Mouse (Mus musculus) stomach, embryonic 14.5 days (tissue): ENCODE measurements around the gene Ptprm. TPM values are rescaled to one million over a fixed set of nuclear protein-coding genes. Genes with fewer than 3 reads are reported as not detected.
A peak's percentile ranks its signal among the peaks of the same experiment; 100 is the strongest.

ENCODE experiments used
- ATAC-seq: fragments of 200-750 bp; cut with Nextera tagmentation; 2 replicates; pipeline ENCODE4 v1.8.0; 2017; ENCODE audit warnings: low read depth, moderate TSS enrichment; ENCODE audit not compliant: insufficient number of reproducible peaks, insufficient read depth, low FRiP score
- H3K27ac ChIP-seq: fragments of 300-500 bp; sonication (generic); 2 replicates; pipeline ENCODE4 v1.5.1; 2014; ENCODE audit warnings: mild to moderate bottlenecking, low read length, moderate library complexity, mixed read lengths
- H3K27me3 ChIP-seq: fragments of 300-500 bp; sonication (generic); 2 replicates; pipeline ENCODE4 v1.6.1; 2014; ENCODE audit warnings: low read length, control low read depth, mixed read lengths; ENCODE audit not compliant: control insufficient read depth, insufficient read depth
- H3K36me3 ChIP-seq: fragments of 300-500 bp; sonication (generic); 2 replicates; pipeline ENCODE4 v1.6.1; 2014; ENCODE audit warnings: mild to moderate bottlenecking, control low read depth, low read length, moderate library complexity, mixed read lengths; ENCODE audit not compliant: control insufficient read depth, insufficient read depth
- H3K4me1 ChIP-seq: fragments of 300-500 bp; sonication (generic); 2 replicates; pipeline ENCODE4 v1.6.1; 2014; ENCODE audit warnings: low read length, control low read depth, mixed read lengths; ENCODE audit not compliant: control insufficient read depth, insufficient read depth
- H3K4me2 ChIP-seq: fragments of 300-500 bp; sonication (generic); replicated peaks from 2 replicates; pipeline ENCODE4 v1.6.1; 2014; ENCODE audit warnings: low read depth, low read length, control low read depth
- H3K4me3 ChIP-seq: fragments of 300-500 bp; sonication (generic); 2 replicates; pipeline ENCODE4 v1.5.1; 2014; ENCODE audit warnings: low read depth, low read length, control low read depth
- H3K9ac ChIP-seq: fragments of 300-500 bp; sonication (generic); replicated peaks from 2 replicates; pipeline ENCODE4 v1.6.1; 2014; ENCODE audit warnings: low read depth, mild to moderate bottlenecking, control low read depth, low read length, moderate library complexity, mixed read lengths
- H3K9me3 ChIP-seq: fragments of 300-500 bp; sonication (generic); 2 replicates; pipeline ENCODE4 v1.6.1; 2016; ENCODE audit warnings: low read depth, low read length, control low read depth; ENCODE audit not compliant: control insufficient read depth
- WGBS: fragments of 180-500 bp; shearing (Covaris S2); extraction: QIAGEN DNeasy Blood & Tissue Kit; methylation state at CpG from one replicate; pipeline ENCODE4 v1.1.7; 2014; 5-methylcytosine and 5-hydroxymethylcytosine counted together
- polyA plus RNA-seq: library from polyadenylated mRNA; unstranded; fragments of >200 nt; fragmentation: Nextera tagmentation; extraction: Ambion mirVana; gene quantifications from 2 replicates; pipeline ENCODE4 v1.2.1, GENCODE M21; 2014

Gene Ptprm
- polyA plus RNA-seq, 1 experiment from 2014 or later = 17.7 TPM

DNA sequence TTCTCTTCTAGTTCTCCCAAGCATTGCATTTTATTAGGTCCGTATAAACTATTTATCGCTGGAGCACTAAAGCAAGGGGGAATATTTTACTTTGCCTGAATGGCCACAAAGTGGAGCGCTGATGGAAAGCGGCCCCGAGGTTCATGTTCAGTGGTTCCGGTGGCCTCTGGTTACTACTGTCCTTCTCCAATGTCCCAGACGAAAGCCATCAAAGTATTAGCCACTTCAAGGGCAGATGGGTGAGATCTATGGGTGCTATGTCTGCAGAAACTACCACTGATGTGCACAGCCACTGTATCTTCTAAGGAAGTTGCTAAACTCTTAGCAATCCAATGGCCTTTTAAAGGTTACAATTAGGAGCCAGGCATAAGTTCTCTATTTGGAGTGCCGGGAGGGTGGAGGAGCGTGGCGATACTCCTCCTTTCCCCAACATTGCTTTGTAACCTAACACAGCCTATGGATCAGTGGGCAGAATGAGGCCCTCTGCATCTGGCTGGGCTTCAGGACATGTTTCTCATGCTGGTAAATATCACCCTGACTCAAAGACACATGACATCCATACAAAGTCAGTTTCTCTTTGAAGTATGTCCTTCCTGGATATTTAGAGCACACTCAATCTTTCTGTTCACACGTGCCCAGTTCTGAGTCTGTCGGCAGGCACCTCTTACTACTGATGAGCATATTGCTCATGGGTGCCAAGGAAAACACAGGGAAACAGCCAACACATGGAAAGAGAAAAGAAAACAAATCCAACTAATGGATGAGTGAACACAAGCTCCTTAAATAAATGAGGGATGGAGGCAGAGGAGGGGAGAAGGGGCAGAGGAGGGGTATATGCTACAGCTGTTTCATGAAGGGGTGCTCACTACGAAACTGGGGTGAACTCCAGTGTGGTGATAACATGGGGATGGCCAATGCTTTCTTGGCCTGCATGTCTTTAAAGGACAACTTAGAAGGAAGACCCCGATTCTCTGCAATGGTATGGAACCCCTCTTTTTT lies 584.6 kb downstream of the Ptprm start:
- WGBS = 82% methylated on average over 14 of the region's 14 CpGs
- no peak overlapping the region for H3K4me2 ChIP-seq
- H3K4me3 ChIP-seq = no peak overlapping the region
- no peak overlapping the region for H3K27ac ChIP-seq
- H3K36me3 ChIP-seq = no peaks in the 10 kb centered on the region
- no peak for ATAC-seq
- H3K9ac ChIP-seq = no peak overlapping the region
- no peaks in the 10 kb centered on the region for H3K4me1 ChIP-seq
- no peaks in the 10 kb centered on the region for H3K9me3 ChIP-seq
- no peaks in the 10 kb centered on the region for H3K27me3 ChIP-seq

- WGBS = 72% methylated on average over 11 of the region's 11 CpGs
- H3K4me2 ChIP-seq = no peak overlapping the region
These were observed 585.5 kb downstream of the Ptprm start for GRCm38 (mm10) chr17:66768689-66769275.

DNA sequence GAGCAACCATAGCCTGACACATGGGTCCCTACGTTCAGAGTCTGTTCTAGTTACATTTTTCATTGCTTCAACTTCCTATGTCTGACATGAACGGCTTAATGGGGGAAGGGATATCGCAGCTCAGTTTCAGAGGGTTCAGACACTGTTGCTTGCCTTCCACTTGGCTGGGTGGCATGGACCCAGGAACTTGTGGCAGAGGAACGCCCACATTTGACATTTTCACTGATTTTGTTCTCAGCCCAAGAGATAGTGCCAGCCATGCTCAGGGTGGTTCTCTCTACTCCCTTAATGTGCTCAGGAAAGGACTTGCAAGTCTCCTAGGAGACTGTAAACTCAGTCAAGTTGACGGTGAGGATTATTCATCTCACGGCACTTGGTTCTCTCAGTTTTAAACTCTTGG lies 588.1 kb downstream of the Ptprm start:
- 68% methylated on average over 6 of the region's 6 CpGs for WGBS
- no peaks in the 10 kb centered on the region; the same call in 1 of the 2 replicates for H3K4me1 ChIP-seq
- no peak for ATAC-seq

More at GRCm38 (mm10) chr17:66768689-66769275, 585.5 kb downstream of the Ptprm start:
- no peak overlapping the region for H3K9ac ChIP-seq
- no peak overlapping the region for H3K4me3 ChIP-seq
- no peaks in the 10 kb centered on the region for H3K9me3 ChIP-seq
- no peak for ATAC-seq
- no peaks in the 10 kb centered on the region for H3K27me3 ChIP-seq
- H3K36me3 ChIP-seq = no peaks in the 10 kb centered on the region
- no peak overlapping the region for H3K27ac ChIP-seq
- H3K4me1 ChIP-seq = no peaks in the 10 kb centered on the region

GRCm38 (mm10) chr17:66764435-66764834 lies 589.8 kb downstream of the Ptprm start:
- H3K27ac ChIP-seq = no peak overlapping the region
- no peaks in the 10 kb centered on the region for H3K9me3 ChIP-seq
- no peak overlapping the region for H3K4me3 ChIP-seq
- no peak for ATAC-seq
- no peaks in the 10 kb centered on the region for H3K36me3 ChIP-seq
- WGBS = 69% methylated on average over 2 of the region's 2 CpGs
- no peaks in the 10 kb centered on the region; the same call in 1 of the 2 replicates for H3K4me1 ChIP-seq
- H3K4me2 ChIP-seq = no peak overlapping the region
- H3K27me3 ChIP-seq = no peaks in the 10 kb centered on the region
- no peak overlapping the region for H3K9ac ChIP-seq

More for the DNA sequence above, 588.1 kb downstream of the Ptprm start:
- H3K27me3 ChIP-seq = no peaks in the 10 kb centered on the region
- no peak overlapping the region for H3K4me3 ChIP-seq
- no peak overlapping the region for H3K9ac ChIP-seq
- no peaks in the 10 kb centered on the region for H3K9me3 ChIP-seq
- H3K27ac ChIP-seq = no peak overlapping the region
- no peaks in the 10 kb centered on the region for H3K36me3 ChIP-seq
- H3K4me2 ChIP-seq = no peak overlapping the region

DNA sequence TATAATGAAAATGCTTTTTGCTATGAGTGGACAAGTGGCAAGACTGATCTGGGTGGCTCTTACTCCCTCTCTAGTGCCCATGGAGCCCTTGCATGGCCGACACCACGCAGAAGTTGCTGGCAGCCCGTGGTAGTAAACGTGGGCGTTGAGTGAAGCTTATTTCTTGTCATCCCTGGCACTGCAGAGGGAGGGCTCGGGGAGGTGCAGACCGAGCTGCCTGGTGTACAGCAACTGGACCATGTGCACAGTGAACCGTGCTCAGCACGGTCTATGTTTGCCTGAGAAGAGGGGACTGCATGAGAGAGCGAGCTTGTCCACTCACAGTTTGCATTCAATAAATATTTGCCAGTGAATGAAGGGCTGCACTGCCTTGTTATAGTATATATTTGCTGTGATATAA lies 591.5 kb downstream of the Ptprm start:
- H3K27ac ChIP-seq = no peak overlapping the region
- H3K4me2 ChIP-seq = no peak overlapping the region
- no peaks in the 10 kb centered on the region for H3K27me3 ChIP-seq
- no peaks in the 10 kb centered on the region; the same call in 1 of the 2 replicates for H3K4me1 ChIP-seq
- no peaks in the 10 kb centered on the region for H3K36me3 ChIP-seq
- no peak overlapping the region for H3K9ac ChIP-seq
- ATAC-seq = no peak
- WGBS = 84% methylated on average over 10 of the region's 10 CpGs
- no peaks in the 10 kb centered on the region for H3K9me3 ChIP-seq
- no peak overlapping the region for H3K4me3 ChIP-seq

- no peaks in the 10 kb centered on the region for H3K9me3 ChIP-seq
- H3K4me2 ChIP-seq = no peak overlapping the region
- H3K9ac ChIP-seq = no peak overlapping the region
- 0 out of 2 replicates have a peak, but pooled peaks have one; percentile 24 for ATAC-seq
- no peak overlapping the region for H3K4me3 ChIP-seq
- no peaks in the 10 kb centered on the region; the same call in 1 of the 2 replicates for H3K4me1 ChIP-seq
- 46% methylated on average over 26 of the region's 26 CpGs for WGBS
- no peaks in the 10 kb centered on the region for H3K27me3 ChIP-seq
- no peaks in the 10 kb centered on the region for H3K36me3 ChIP-seq
- peak overlapping the region; percentile 24; the same call in 1 of the 2 replicates for H3K27ac ChIP-seq
These were observed 592.6 kb downstream of the Ptprm start for GRCm38 (mm10) chr17:66761326-66762296.

GRCm38 (mm10) chr17:66757025-66757511 lies 597.2 kb downstream of the Ptprm start:
- no peaks in the 10 kb centered on the region for H3K36me3 ChIP-seq
- peak overlapping the region; percentile 61 for H3K27ac ChIP-seq
- 19% methylated on average over 10 of the region's 10 CpGs for WGBS
- no peak overlapping the region for H3K9ac ChIP-seq
- H3K9me3 ChIP-seq = no peaks in the 10 kb centered on the region
- ATAC-seq = peak; percentile 70; the same call in 1 of the 2 replicates
- peak overlapping the region; percentile 2; the same call in 1 of the 2 replicates for H3K4me3 ChIP-seq
- no peaks in the 10 kb centered on the region for H3K27me3 ChIP-seq
- H3K4me1 ChIP-seq = peaks cover 10% of the 10 kb centered on the region; the same call in 1 of the 2 replicates
- peak overlapping the region; percentile 14 for H3K4me2 ChIP-seq
